Mouse (Mus musculus) G1E (cell line): ENCODE measurements around the gene Gm10392.

Source experiments
- CTCF ChIP-seq: IDR thresholded peaks from 2 replicates; pipeline ENCODE4 v1.5.1; 2012; ENCODE audit warnings: low read depth, low read length, inconsistent platforms, mixed read lengths
- GATA1 ChIP-seq: IDR thresholded peaks from 2 replicates; pipeline ENCODE4 v1.6.1; 2012; ENCODE audit warnings: borderline replicate concordance, low read length, inconsistent platforms, mixed read lengths
- GATA2 ChIP-seq: IDR thresholded peaks from 2 replicates; pipeline ENCODE4 v1.6.1; 2012; ENCODE audit warnings: low read depth, low read length, inconsistent platforms, borderline replicate concordance
- POLR2AphosphoS5 ChIP-seq: IDR thresholded peaks from 2 replicates; pipeline ENCODE4 v1.6.1; 2012; ENCODE audit warnings: low read depth, low read length, inconsistent platforms; ENCODE audit not compliant: insufficient replicate concordance
- TAL1 ChIP-seq: conservative IDR thresholded peaks from 2 replicates; pipeline ENCODE4 v1.6.1; 2012; ENCODE audit warnings: low read depth, low read length, inconsistent platforms, mixed read lengths

- no peak for TF ChIP-seq CTCF
- no peak for TF ChIP-seq TAL1
- TF ChIP-seq GATA1: no peak
- TF ChIP-seq POLR2AphosphoS5: no peak
- TF ChIP-seq GATA2: no peak
Measured at GRCm38 (mm10) chr11:77494344-77494676, 24.7 kb downstream of the Gm10392 start.
